Mouse (Mus musculus) heart, postnatal 4 days (tissue): Measurements from ENCODE around the gene Rsph14. TPM values are rescaled to one million over a fixed set of nuclear protein-coding genes. Genes with fewer than 3 reads are reported as not detected.
"Not testable (repeated sequence)": the region's sequence is repeated elsewhere in the genome, so short reads cannot be mapped to it uniquely, and the experiment has no call there.

Experiments used
- DNase-seq: peaks from one replicate; pipeline ENCODE4 v3.0.0; 2021
- total RNA-seq, 2 experiments: library from RNA; stranded (reverse); gene quantifications; 2 replicates each; pipeline ENCODE4 v1.2.3; 2021

Gene Rsph14
- total RNA-seq, 2 experiments from 2014 or later, result not detected

DNA sequence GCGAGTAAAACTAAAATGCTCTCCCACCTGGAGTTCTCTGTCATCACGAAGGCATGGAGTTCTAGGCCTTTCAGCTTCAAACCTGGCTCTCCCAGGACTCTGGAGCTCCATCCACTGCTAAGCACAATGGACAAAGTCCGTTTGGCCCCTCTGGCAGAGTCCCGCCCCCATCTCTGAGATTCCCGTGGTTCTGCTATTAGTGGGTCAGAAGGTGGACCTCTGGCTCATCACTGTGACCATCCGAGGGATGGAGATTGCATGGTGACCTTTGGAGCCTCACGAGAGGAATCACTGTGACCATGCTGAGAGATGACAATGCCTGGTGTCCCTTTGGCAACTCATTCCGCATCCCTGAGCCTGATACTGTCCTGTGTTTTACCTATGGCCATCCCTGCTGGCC is 20.5 kb upstream of the Rsph14 start:
- no peak for DNase-seq

GRCm38 (mm10) chr10:75051364-75052074 is 19.1 kb upstream of the Rsph14 start:
- no peak for DNase-seq

- DNase-seq, result no peak
Measured at GRCm38 (mm10) chr10:75048711-75049110, 16.3 kb upstream of the Rsph14 start.

DNA sequence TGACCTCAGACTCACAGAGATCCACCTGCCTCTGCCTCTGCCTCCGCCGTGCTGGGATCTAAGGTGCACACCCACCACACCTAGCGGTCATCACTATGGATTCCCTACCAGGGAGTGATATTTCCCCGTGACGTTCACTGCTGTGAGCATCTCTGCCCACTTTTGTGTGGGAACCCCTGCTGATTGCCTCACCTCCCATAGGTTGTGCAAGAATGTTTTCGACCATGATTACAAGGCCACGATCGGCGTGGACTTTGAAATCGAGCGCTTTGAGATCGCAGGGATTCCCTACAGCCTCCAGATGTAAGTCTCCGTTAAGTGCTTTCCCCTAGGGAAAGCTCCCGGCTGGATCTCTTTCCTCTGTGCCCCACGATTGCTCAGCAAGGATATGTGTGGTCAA is 13.4 kb upstream of the Rsph14 start:
- DNase-seq, result no peak

- DNase-seq, result no peak
Measured at GRCm38 (mm10) chr10:75044459-75044858, 12.1 kb upstream of the Rsph14 start.

GRCm38 (mm10) chr10:75042060-75042459 is 9.7 kb upstream of the Rsph14 start:
- not testable (repeated sequence) for DNase-seq

DNA sequence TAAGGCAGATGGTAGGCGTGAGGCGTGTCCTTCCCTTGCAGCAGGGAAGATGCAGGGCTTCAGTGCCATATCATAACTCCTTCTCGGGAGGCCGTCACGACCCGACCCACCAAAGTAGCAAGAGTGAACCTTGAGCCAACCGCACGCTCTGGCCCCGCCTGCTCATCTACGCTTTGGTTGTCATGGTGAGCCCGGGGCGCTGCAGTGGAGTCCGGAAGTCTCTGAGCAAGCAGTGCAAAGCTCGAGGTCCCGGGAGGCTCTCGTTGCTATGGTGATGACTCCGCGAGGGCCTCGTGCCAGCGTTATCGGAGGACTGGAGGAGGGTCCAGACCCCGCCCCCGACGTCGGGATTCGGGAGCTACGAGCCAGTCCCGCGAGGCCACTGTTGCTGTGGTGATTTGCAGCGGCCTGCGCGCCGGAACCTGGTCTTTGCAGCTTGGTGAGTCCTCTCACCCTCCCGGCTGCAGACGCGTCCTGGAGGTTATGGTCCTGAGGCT is 4.5 kb upstream of the Rsph14 start, which contains the start of gene Rab36:
Gene Rab36 (plus strand): TSS at position 176 of the 497 bp plus-strand sequence.
- DNase-seq, result peak; percentile 98

- DNase-seq, result no peak
Measured at GRCm38 (mm10) chr10:75031345-75032114, 856 bp downstream of the Rsph14 start.

GRCm38 (mm10) chr10:75030234-75030633 is 2.2 kb downstream of the Rsph14 start:
- DNase-seq, result no peak

DNA sequence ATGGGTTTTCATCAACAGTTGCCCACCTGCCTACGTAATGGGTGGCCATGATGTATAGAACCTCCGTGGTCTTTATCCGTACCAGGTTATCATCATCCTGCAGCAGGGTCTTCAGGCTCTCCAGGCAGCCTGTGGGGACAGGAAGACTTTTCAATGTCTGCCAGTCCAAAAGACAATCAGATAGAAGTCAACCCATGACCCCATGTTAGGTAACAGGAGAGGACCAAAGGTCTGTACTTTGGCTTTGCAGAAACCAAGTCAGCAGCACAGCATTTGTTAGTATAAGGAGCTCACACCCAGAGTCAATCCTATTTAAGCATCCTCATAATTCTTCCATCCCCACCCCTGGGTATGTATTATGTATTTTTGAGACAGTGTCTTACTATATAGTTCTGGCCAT is 2.7 kb downstream of the Rsph14 start:
- DNase-seq, result no peak

DNA sequence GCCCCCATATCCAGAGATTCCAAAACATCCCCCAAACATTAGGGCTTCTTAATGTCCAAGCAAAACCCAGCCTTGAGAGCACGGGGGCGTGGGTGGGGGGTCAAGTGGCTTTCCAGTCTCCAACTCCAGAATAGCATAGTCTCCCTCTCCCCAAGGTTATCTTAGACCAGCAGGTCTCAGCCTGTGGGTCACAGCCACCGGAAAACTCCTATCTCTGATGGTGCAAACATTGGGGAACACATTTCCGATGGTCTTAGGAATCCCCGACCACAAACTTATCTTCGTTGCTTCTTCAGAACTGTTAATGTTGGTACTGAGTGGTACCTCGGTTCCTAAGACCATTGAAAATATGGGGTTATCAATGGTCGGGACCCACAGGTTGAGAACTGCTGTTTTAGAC is 3.6 kb downstream of the Rsph14 start:
- no peak for DNase-seq

GRCm38 (mm10) chr10:75026491-75026890 is 5.9 kb downstream of the Rsph14 start:
- DNase-seq, result no peak

- DNase-seq, result peak; percentile 84
Measured at GRCm38 (mm10) chr10:75021138-75021537, 11.2 kb downstream of the Rsph14 start.

DNA sequence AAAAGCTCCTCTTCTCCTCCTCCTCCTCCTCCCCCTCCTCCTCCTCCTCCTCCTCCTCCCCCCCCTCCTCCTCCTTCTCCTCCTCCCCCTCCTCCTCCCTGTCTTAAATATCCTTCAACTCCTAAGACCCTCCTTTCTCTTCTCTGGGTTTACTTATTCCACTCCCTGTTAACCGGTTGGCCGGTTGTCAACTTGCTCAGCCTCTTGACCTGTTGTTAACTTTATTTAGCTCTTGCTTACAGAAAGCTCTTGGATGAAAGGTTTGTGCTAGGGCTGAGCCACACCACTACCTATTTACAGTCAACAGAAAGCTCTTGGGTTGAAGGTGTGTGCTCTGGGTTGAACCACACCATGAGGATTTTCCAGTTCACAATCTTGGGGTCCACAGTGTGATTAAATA is 12.1 kb downstream of the Rsph14 start:
- DNase-seq, result no peak

DNA sequence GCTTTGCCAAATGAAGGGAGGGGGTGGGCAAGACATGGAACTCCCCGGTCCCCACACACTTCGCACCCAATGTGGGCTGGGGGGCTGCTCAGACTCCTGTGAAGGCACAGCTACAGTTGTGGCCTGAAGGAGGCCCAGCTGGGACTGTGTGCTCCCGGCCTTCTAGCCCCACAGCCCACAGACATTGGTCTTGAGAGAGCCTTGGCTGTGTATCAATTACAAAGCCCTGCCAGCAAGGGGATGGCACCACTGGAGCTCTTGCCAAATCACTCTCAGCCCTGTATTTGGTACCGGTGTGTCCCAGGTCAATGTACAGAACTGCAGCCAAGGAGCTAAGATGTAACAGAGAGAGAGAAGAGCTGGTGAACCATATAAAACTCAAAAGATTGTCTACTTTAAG is 15.9 kb downstream of the Rsph14 start:
- no peak for DNase-seq

DNA sequence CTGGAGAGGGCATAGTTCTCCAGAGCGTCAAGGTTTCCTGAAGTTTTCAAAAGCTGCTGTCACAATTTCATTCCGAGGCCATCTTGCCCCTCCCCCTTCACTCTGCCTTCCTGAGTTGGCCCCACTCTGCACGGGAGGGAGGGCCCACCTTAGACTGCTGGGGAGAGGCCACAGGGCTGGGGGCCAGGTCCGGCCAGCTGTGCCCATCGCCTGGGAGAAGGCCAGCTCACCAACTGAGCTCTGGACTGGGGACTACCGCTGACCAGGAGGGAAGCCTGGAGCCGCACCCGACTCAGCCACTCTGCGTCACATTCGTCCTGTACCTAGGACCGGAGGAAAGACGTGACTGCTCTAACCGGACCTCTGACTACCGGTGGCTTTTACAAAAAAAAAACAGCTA is 16.9 kb downstream of the Rsph14 start:
- DNase-seq, result no peak

GRCm38 (mm10) chr10:75010704-75011103 is 21.7 kb downstream of the Rsph14 start:
- DNase-seq, result no peak

- DNase-seq, result no peak
Measured at GRCm38 (mm10) chr10:75006889-75007662, 25.3 kb downstream of the Rsph14 start.

- DNase-seq, result no peak
Measured at GRCm38 (mm10) chr10:75004067-75004466, 28.3 kb downstream of the Rsph14 start.

DNA sequence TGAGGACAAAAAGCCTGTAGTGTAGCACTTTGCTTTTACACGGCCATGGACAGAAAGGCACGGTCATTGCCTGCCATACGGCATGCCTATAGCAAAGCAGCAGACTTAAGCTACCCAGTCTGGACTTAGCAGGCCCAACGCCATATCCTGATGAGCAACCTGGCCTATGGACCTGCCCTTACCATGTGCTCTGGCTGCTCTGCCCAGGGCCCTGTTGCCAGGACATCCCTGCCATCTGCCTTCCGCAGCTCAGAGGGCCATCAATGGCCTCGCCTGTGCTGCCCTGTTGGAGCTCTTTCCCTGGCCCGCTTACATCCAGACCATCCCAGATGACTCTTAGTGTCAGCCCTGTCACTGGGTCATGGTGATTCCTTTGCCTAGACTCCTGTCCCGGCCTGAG is 31.0 kb downstream of the Rsph14 start:
- DNase-seq, result no peak

DNA sequence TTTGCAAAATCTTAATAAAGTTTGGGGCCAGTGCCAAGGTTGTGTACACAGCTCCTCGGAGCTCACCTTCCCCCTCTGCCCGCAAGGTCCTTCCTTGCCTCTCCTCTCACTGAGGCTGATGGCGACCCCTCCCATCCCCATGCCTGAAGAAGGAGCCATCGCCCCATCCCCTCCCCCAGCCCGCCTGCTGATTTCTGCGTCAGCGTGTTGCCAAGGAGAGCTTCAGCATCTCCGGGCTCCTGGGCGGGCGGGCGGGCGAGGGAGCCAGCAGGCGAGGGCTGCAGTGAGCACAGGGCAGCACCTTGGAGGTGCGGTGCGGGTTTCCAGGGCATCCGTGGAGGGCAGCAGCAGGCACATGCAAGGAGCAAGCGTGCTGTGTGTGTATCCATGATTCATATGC is 37.0 kb downstream of the Rsph14 start:
- DNase-seq, result peak; percentile 12

DNA sequence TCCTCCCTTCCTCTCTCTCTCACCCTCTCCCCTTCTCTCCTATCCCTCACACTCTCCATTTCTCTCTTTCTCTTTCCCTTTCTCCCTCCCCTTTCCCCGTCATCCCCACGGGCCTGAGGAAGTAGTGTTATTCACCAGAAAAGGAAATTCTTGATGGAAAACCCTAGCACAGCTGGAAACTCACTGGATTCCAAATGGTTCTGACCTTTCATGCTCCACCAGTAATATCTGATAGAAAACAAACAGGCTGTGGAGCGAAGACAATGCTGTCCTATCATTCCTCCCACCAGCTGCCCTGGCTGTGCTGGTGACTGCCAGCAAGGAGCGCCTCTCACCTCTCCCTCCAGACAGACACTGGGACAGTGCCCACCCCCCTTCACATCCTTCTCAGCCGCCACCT is 37.5 kb downstream of the Rsph14 start:
- no peak for DNase-seq
